Mouse (Mus musculus) brain, embryonic 14.5 days (tissue): ENCODE results near the gene Nfasc. TPM values are rescaled to one million over a fixed set of nuclear protein-coding genes. Genes with fewer than 3 reads are reported as not detected.
A peak's percentile ranks its signal among the peaks of the same experiment; 100 is the strongest.

Experiments used
- DNase-seq: peaks from one replicate; pipeline ENCODE4 v3.0.0-alpha.2; 2011; ENCODE audit warnings: low read depth
- CTCF ChIP-seq: fragments of 200-500 bp; IDR thresholded peaks from 2 replicates; pipeline ENCODE4 v1.5.1; 2012; ENCODE audit warnings: inconsistent platforms, mild to moderate bottlenecking, moderate library complexity, borderline replicate concordance; ENCODE audit not compliant: insufficient read depth, insufficient read length; ENCODE audit errors: extremely low read depth
- POLR2A ChIP-seq: fragments of 200-500 bp; IDR thresholded peaks from 2 replicates; pipeline ENCODE4 v1.6.1; 2012; ENCODE audit warnings: mild to moderate bottlenecking, inconsistent platforms, borderline replicate concordance; ENCODE audit not compliant: poor library complexity, insufficient read depth, insufficient read length, severe bottlenecking; ENCODE audit errors: extremely low read depth
- polyA plus RNA-seq: library from polyadenylated mRNA; depleted of rRNA; stranded (reverse); fragments of >200 nt; gene quantifications from 2 replicates; pipeline ENCODE4 v1.2.3, GENCODE M21; 2012

Gene Nfasc
- polyA plus RNA-seq, 1 experiment, result 65.9 TPM

DNA sequence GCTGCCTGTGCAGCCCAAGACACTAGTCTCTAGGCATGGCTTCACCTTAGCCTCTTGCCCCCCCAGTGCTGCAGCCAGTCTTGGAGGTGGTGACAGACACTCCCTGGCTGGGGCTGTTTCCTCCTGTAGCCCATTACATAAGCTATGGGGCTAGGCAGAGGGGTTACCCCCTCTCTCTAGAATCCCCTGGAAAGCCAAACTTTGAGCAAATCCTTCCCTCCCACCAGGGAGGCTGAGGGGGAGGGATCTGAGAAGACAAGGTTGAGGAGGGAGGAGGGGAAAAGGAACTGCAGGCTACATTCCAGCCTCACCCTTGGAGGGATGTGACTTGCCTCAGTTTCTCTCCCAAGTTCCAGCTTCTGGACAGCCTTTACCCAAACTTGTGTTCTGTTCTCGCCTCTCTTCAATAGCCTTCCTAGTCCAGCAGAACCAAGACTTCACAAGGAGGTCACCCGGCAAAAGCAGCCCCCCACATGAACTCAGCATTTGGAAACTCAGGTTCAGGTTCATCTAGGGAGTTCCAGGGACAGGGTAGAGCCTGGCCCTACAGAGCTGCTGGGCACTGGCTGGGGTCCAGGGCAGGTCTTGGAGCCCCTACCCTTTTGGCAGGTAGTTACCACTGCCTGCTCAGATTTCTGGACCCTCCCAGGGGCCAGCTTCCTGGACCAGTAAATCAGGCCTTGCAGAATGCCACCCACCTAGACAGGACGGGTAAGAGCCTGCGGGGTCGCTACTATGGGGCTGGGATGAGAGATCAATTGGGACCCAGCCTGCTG, 199.6 kb downstream of the Nfasc start:
- TF ChIP-seq CTCF, result no peak
- TF ChIP-seq POLR2A, result no peak
- DNase-seq, result no peak

DNA sequence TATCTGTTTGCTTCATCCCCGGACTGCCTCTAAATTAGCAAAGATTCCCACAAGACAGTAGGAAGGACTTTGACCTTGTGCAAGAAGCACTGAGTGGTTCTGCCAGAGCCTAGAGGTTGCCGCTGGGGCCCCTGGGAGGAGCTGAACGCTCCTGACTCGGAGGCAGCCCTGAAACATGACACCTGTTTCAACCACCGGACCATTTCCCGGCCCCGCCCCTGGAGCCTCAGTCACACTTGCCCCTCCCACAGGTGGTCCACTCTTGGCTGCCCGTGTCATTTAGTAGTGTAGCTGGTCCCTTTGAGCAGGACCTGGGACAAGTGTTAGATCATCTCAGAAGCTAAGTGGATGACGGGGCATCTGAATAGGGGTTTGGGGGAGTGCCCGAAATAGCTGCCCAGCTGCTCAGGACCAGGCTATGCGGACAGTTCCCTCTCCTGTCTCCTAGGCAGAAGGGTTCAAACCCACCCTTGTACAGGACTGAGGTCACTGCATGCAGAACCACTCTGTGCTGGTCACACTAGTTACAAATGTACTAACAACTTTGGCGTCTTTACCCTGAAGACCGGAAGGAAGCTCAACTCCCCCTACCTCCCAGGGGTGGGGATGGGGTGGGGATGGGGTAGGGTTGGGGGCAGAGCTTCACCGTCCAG, 200.3 kb downstream of the Nfasc start:
- DNase-seq, result no peak
- no peak for TF ChIP-seq CTCF

DNA sequence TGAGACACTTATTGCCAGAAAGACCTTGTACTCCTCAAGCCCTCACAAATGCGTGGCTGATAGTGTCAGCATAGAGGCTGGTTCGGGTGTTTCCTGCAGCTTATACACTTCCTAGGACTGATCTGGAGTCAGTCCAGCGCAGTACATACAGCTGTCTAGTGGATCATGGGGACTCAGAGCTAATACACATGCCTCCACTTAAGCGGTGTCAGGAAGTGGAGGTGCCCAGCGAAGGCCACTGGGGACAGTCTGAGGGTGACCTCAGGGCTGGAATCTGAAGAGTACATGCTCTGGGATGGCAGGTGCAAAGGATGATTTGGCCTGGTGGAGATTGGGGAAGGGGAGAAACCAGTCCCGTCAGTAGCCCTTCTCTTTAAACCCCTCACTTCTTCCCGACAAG, 200.9 kb downstream of the Nfasc start:
- DNase-seq, result no peak
- no peak for TF ChIP-seq CTCF
- TF ChIP-seq POLR2A, result no peak

DNA sequence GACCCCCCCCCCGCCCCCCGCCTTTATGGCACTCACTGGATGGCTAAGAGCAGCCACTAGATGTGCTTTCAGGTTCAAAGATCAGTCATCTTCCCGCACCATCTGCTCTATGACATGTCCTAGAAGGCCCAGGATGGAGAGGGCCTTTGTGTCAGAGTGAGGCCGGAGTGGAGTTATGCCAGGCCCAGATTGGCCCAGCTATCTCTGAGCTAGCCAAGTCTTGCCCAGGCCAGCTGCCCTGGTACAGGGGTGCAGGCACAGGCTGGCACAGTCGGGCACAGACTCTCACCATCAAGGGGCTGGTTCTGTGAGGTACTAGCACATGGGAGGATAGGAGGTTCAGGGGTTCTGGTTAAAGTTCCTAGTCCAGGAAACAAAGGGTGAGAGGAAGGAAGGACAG, 203.9 kb downstream of the Nfasc start:
- DNase-seq, result no peak
- TF ChIP-seq POLR2A (no peak), CTCF (no peak)

DNA sequence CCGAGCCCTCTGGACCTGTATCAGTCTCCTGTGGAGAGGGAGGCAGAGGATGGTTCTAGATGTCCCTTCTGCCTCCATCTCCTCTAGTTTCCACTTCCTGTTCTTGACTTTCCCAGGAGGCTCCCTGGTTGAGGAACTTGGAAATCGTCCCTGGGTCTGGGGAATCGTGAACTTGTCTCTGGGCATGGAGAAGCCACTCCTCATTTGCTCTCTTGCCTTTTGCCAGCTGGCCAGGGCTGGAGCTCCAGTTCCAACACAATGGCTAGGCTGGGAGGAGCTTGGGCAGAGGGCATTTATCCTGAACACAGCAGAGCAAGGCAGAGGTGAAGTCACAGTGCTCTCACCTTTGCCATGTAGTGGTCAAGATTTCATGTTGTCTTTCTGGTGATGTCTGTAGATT, 205.2 kb downstream of the Nfasc start:
- no peak for DNase-seq
- no peak for TF ChIP-seq POLR2A
- no peak for TF ChIP-seq CTCF

DNA sequence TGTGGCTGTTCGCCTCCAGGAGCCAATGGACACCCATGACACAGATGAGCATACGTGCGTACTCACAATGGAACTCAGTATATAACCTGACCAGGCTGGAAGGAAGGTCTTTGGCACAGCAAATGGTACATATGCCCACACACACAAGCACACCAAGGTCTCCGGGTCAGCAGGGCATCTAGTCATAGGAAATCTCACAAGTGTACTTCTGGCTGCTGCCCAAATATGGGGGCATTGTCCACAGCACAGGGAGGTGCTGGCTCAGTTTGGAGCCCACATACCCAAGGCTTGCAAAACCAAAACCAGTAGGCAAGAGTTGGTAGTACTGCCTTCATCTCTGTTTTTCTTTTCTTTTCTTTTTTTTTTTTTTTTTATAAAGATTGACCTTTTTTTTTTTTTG, 206.1 kb downstream of the Nfasc start:
- no peak for DNase-seq
- TF ChIP-seq CTCF, result no peak
- no peak for TF ChIP-seq POLR2A

DNA sequence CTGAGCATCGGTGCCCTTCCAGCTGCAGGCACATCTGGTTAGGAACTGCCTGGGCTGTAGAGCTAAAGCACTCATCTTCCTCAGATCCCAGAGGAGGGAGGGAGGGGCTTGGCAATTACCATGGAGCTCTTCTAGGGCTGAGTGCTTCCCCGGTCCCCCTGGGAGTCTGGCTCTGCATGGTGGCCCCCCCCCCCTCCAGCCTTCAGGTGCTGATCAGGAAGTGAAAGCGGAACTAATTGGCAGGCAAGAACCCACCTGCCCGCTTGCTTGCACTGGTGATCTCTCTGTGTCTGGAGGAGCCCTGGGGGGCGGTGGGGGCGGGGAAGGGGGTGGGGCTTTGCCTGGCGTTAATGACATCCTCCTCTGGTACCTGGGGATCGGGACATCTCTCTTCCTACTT, 207.8 kb downstream of the Nfasc start:
- DNase-seq, result peak; percentile 67

DNA sequence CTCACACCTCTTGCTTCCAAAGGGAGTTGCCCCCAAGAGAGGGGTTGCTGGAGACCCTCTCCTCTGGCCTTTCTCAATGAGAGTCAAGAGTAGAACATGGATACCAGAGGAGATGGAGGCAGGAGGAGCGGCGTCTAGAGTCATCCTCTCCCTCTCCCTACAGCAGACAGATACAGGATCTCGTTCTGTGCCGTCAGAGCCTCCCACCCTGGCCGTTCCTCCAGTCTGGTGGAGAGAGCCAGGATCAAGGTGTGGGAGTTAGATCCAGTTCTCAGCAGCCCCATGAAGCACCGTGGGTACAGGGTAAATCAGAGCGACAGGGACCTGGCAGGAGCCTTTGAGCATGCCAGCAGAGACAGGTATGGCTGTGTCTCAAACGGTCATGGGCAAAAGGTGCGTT, 209.1 kb downstream of the Nfasc start:
- DNase-seq, result no peak
- no peak for TF ChIP-seq POLR2A
- no peak for TF ChIP-seq CTCF

More for the DNA sequence above, 207.8 kb downstream of the Nfasc start:
- TF ChIP-seq POLR2A (no peak), CTCF (no peak)

DNA sequence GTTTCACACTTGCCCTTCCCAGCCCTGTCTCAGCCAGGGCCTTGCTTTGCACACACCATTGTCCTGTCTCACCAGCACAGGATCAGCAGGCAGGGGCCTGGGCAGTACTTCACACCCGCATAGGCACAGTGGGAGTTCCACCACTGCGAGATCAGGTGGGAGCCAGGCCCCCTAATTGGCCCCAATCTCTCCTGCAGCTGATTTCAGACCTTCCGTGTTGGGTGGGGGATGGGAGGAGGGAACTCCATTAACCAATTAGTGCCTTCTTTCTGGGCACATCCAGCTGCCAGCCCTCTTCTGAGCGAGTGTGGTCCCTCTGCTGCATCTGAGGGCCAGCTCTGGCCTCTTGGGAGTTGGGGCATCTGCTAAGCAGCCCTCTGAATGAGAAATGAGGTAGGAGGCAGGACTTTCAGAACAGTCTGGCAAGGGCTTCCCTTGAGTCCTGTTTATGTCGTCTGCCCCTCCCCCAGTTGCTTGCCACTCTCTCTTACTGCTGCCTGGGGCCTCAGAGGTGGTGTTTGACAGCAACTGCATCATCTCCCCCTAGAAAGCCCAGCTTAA, 210.9 kb downstream of the Nfasc start:
- peak; percentile 89 for DNase-seq
- TF ChIP-seq CTCF, result no peak
- TF ChIP-seq POLR2A, result no peak

DNA sequence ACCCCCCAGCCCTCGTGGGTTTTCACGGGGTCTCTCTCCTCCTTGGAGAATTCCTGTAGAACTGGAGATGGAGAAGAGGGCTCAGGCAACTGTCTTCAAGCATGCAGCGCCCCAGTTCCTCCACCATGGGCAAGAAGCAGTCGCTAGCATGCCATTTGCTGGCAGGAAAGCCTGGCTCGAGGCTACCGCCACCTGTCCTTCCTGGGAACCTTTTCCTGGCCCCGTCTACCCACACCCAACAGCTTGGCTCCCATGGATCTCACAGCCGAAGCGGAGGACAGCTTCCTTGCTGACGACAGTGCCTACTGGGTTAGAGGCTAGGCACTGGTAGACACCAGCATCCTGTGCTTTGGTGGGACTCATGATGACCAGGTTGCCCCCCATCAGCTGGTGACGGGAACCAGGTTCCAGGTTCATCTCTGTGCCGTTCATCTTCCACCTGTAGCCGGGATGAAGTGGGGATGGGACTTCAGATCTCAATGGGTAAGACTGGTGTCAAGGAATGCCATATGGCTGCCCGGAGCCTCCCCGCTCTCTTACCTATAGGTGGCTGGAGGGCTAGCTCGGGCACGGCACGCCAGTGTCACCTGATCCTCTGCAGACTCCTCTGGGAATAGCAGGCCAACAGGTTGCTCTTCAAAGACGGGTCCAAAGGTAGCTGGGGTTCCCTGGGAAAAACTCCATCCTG, 212.8 kb downstream of the Nfasc start:
- DNase-seq, result no peak
- TF ChIP-seq CTCF (no peak), POLR2A (no peak)

DNA sequence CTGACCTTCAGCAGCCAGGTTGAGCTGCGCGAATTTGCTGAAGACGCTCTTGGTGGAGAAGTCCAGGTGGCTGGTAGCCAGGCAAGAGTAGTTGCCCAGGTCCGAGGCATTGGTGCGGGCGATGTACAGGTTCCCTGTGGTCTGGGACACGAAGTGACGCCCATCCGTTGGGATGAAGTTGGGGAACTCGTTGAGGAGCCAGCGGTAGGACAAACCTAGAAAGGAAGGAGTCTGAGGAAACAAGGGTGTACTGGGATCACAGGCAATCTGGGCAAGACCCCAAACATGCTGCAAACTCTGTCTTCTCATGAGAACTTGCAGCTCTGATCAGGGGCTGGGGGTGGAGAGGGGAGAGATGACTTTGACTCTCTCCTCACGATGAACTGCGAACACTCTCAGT, 213.5 kb downstream of the Nfasc start:
- TF ChIP-seq POLR2A (no peak), CTCF (no peak)

DNA sequence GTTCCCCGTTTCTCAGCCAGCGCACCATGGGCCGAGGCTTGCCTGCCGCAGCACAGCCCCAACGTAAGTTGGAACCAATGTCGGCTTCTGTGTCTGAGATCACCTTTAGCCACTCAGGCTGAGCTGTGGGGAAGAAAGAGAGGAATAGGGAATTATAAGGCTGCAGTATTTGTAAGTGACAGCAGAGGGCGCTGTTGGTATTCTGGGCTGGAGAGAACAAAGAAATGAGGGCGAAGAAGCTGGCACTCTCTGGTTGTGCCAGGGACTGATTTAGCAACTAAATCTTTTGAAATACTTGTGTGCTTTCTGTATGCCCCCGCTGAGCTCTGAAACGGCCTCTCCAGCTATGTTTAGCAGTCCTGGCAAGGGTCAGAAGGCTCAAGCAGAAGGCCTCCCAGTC, 215.8 kb downstream of the Nfasc start:
- TF ChIP-seq POLR2A (no peak), CTCF (peak; percentile 87)
- peak; percentile 94 for DNase-seq

More for the DNA sequence above, 213.5 kb downstream of the Nfasc start:
- no peak for DNase-seq

DNA sequence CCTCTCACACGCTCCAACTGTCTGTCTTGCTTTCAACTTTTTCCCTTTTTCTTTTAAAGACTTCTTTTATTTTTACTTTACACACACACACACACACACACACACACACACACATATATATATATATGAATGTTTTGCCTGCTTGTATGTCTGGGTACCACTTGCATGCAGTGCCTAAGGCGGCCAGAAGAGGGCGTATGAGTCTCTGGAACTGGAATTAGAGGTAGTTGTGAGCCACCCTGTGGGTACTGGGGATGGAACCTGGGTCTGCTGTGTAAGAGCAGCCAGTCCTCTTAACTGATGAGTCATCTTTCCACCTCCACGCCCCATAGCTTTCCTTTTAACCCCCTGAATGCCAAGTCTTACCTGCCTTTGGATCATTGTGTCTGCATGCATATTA, 217.7 kb downstream of the Nfasc start:
- TF ChIP-seq CTCF, result peak; percentile 59; the same call in 1 of the 2 replicates
- no peak for TF ChIP-seq POLR2A
- DNase-seq, result no peak
